Mouse (Mus musculus): ENCODE results near the gene Ang. TPM values are rescaled to one million over a fixed set of nuclear protein-coding genes. Genes with fewer than 3 reads are reported as not detected.

The Ang gene
- total and polyA plus RNA-seq, 3 experiments, result 0.44 to 2.2 (median 1.2) TPM

DNA sequence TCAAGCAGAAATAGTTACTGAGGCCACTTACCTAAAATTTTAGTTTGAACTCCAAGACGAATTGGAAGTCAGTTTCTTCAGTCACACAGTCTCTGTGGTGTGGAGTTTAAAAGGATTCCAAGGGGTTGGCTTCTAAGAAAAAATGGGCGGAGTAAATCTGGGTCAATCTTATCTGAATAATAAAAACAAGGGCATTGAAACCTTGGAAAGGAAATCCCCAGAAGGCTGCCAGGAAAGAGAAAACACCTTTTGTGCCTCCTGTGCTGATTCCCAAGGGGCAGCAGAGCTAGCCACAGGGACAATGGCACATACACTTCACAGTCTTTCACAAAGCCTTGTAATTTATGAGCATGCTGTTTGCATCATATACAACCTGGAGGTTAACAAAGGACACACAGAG is 55.7 kb downstream of the Ang start, which contains the start of gene Rnase1:
TSS of gene Rnase1 (minus strand) at position 101 of the 400 bp plus-strand sequence.
- dilution Hi-C loops (cut with MboI; ENCODE audit: extremely low pct_ligation_motif_present, extremely low pct_unique_long_range_greater_than_20kb, low sequenced_read_pairs), result no loop called here

GRCm38 (mm10) chr14:51148006-51148405 is 57.1 kb downstream of the Ang start:
- no peak for TF ChIP-seq ELF1 (IDR thresholded peaks at IDR 0.05; ENCODE audit: low read depth, low read length)
- TF ChIP-seq JUN (IDR thresholded peaks at IDR 0.05; ENCODE audit: insufficient read depth, low read depth, low read length), result no peak
- TF ChIP-seq SIN3A (IDR thresholded peaks at IDR 0.05; ENCODE audit: low read length), result no peak
- no peak for TF ChIP-seq USF1 (IDR thresholded peaks at IDR 0.05; ENCODE audit: low read depth, low read length)
- Histone ChIP-seq H3K4me3 (replicated peaks in 1 of 3; ENCODE audit: low read depth in 2 of 3, low read length in 2 of 3, poor library complexity in 1 of 3) (no peak overlapping the region), H3K4me1 (ENCODE audit: control insufficient read depth in 1 of 2, insufficient read depth in 2 of 2) (peaks cover 2 to 11% of the 10 kb centered on the region in 2 experiments; a peak in 3 of 4 replicates), H3K9me3 (replicated peaks; ENCODE audit: low read length) (no peaks in the 10 kb centered on the region), H3K36me3 (replicated peaks in 1 of 2; ENCODE audit: control insufficient read depth in 1 of 2, insufficient read depth in 1 of 2, low read length in 1 of 2) (no peaks in the 10 kb centered on the region), H3K27ac (ENCODE audit: insufficient read depth, low read depth) (no peak overlapping the region), H3K79me2 (replicated peaks; ENCODE audit: control insufficient read depth, extremely low read depth, insufficient read depth, poor library complexity, severe bottlenecking) (no peaks in the 10 kb centered on the region), H3K27me3 (replicated peaks) (no peaks in the 10 kb centered on the region), H3K9ac (ENCODE audit: insufficient read depth, low read depth) (no peak overlapping the region), H3K4me2 (ENCODE audit: insufficient read depth, low read depth, poor library complexity, severe bottlenecking) (no peak overlapping the region)
- no peak for DNase-seq (ENCODE audit: extremely low read depth)
- in situ Hi-C loops (cut with MboI; ENCODE audit: low pct_ligation_motif_present, low pct_unique_long_range_greater_than_20kb, low sequenced_read_pairs) (no loop called here), dilution Hi-C loops (cut with MboI; ENCODE audit: extremely low pct_ligation_motif_present, extremely low pct_unique_long_range_greater_than_20kb, low sequenced_read_pairs) (no loop called here)

More for the DNA sequence above, 55.7 kb downstream of the Ang start, which contains the start of gene Rnase1:
- Histone ChIP-seq H3K27ac (ENCODE audit: insufficient read depth, low read depth) (no peak within 1 kb of the TSS), H3K4me2 (ENCODE audit: insufficient read depth, low read depth, poor library complexity, severe bottlenecking) (no peak within 1 kb of the TSS), H3K9me3 (replicated peaks; ENCODE audit: low read length) (no peaks in the 10 kb centered on the region), H3K4me3 (replicated peaks in 1 of 3; ENCODE audit: low read depth in 2 of 3, low read length in 2 of 3, poor library complexity in 1 of 3) (no peak within 1 kb of the TSS), H3K27me3 (replicated peaks) (no peaks in the 10 kb centered on the region), H3K9ac (ENCODE audit: insufficient read depth, low read depth) (no peak within 1 kb of the TSS), H3K4me1 (ENCODE audit: control insufficient read depth in 1 of 2, insufficient read depth in 2 of 2) (peaks cover 2 to 11% of the 10 kb centered on the region in 2 experiments; a peak in 3 of 4 replicates), H3K36me3 (replicated peaks in 1 of 2; ENCODE audit: control insufficient read depth in 1 of 2, insufficient read depth in 1 of 2, low read length in 1 of 2) (no peaks in the 10 kb centered on the region), H3K79me2 (replicated peaks; ENCODE audit: control insufficient read depth, extremely low read depth, insufficient read depth, poor library complexity, severe bottlenecking) (no peaks in the 10 kb centered on the region)
- TF ChIP-seq E2F4 (IDR thresholded peaks at IDR 0.05; ENCODE audit: insufficient replicate concordance, low read depth, low read length) (no peak), MAZ (IDR thresholded peaks at IDR 0.05; ENCODE audit: low read depth, low read length) (no peak), ZKSCAN1 (IDR thresholded peaks at IDR 0.05; ENCODE audit: borderline replicate concordance, low read depth, low read length) (no peak), RCOR1 (conservative IDR thresholded peaks at IDR 0.05; ENCODE audit: low read depth, low read length) (no peak), SMC3 (IDR thresholded peaks at IDR 0.05; ENCODE audit: low read depth, low read length) (no peak), ZMIZ1 (IDR thresholded peaks at IDR 0.05; ENCODE audit: low read depth, low read length) (no peak), TBP (conservative IDR thresholded peaks at IDR 0.05; ENCODE audit: low read depth, low read length) (no peak), SIN3A (IDR thresholded peaks at IDR 0.05; ENCODE audit: low read length) (no peak), ZNF384 (IDR thresholded peaks at IDR 0.05; ENCODE audit: low read depth, low read length) (no peak), ELF1 (IDR thresholded peaks at IDR 0.05; ENCODE audit: low read depth, low read length) (no peak), ZC3H11A (IDR thresholded peaks at IDR 0.05; ENCODE audit: low read depth, low read length) (no peak), BHLHE40 (IDR thresholded peaks at IDR 0.05; ENCODE audit: low read depth, low read length) (no peak), KAT2A (IDR thresholded peaks at IDR 0.05; ENCODE audit: insufficient replicate concordance, low read length) (no peak), CHD2 (IDR thresholded peaks at IDR 0.05; ENCODE audit: low read length) (no peak), NELFE (IDR thresholded peaks at IDR 0.05; ENCODE audit: low read depth, low read length) (no peak), USF1 (IDR thresholded peaks at IDR 0.05; ENCODE audit: low read depth, low read length) (no peak)
- DNase-seq (ENCODE audit: extremely low read depth), result no peak
- in situ Hi-C loops (cut with MboI; ENCODE audit: low pct_ligation_motif_present, low pct_unique_long_range_greater_than_20kb, low sequenced_read_pairs), result no loop called here

Measured in CH12.LX (cell line).